Mouse (Mus musculus) forebrain, embryonic 11.5 days (tissue): ENCODE measurements around the gene Dync1li2. TPM values are rescaled to one million over a fixed set of nuclear protein-coding genes. Genes with fewer than 3 reads are reported as not detected.
A peak's percentile ranks its signal among the peaks of the same experiment; 100 is the strongest.

Experiments
- ATAC-seq: fragments of 200-750 bp; cut with Nextera tagmentation; replicated peaks from 2 replicates; pipeline ENCODE4 v1.8.0; 2017; ENCODE audit warnings: moderate TSS enrichment; ENCODE audit not compliant: low FRiP score
- DNase-seq: peaks from one replicate; pipeline ENCODE4 v3.0.0-alpha.2; 2017; ENCODE audit warnings: low spot score
- H3K27ac ChIP-seq: fragments of 300-500 bp; sonication (generic); 2 replicates; pipeline ENCODE4 v1.5.1; 2014; ENCODE audit warnings: low read depth, low read length
- H3K27me3 ChIP-seq: fragments of 300-500 bp; sonication (generic); 2 replicates; pipeline ENCODE4 v1.6.1; 2014; ENCODE audit warnings: mild to moderate bottlenecking, low read length, mixed read lengths; ENCODE audit not compliant: control insufficient read depth, insufficient read depth
- H3K36me3 ChIP-seq: fragments of 300-500 bp; sonication (generic); 2 replicates; pipeline ENCODE4 v1.6.1; 2014; ENCODE audit warnings: mild to moderate bottlenecking, low read length, moderate library complexity, mixed read lengths; ENCODE audit not compliant: control insufficient read depth, insufficient read depth
- H3K4me1 ChIP-seq: fragments of 300-500 bp; sonication (generic); replicated peaks from 2 replicates; pipeline ENCODE4 v1.6.1; 2014; ENCODE audit warnings: low read length, mixed read lengths; ENCODE audit not compliant: control insufficient read depth, insufficient read depth
- H3K4me2 ChIP-seq: fragments of 300-500 bp; sonication (generic); 2 replicates; pipeline ENCODE4 v1.6.1; 2014; ENCODE audit warnings: low read depth, mild to moderate bottlenecking, low read length, moderate library complexity, mixed read lengths; ENCODE audit not compliant: severe bottlenecking
- H3K4me3 ChIP-seq: fragments of 300-500 bp; sonication (generic); 2 replicates; pipeline ENCODE4 v1.5.1; 2014; ENCODE audit warnings: low read depth, low read length
- H3K9ac ChIP-seq: fragments of 300-500 bp; sonication (generic); 2 replicates; pipeline ENCODE4 v1.6.1; 2014; ENCODE audit warnings: low read length
- H3K9me3 ChIP-seq: fragments of 300-500 bp; sonication (generic); 2 replicates; pipeline ENCODE4 v1.6.1; 2016; ENCODE audit warnings: low read length, mixed read lengths; ENCODE audit not compliant: control insufficient read depth
- WGBS: fragments of 180-500 bp; shearing (Covaris S2); extraction: QIAGEN DNeasy Blood & Tissue Kit; methylation state at CpG from one replicate; pipeline ENCODE4 v1.1.7; 2014; 5-methylcytosine and 5-hydroxymethylcytosine counted together
- polyA plus RNA-seq: library from polyadenylated mRNA; unstranded; fragments of >200 nt; fragmentation: Nextera tagmentation; extraction: Ambion mirVana; gene quantifications from 2 replicates; pipeline ENCODE4 v1.2.1, GENCODE M21; 2014

Gene Dync1li2
- polyA plus RNA-seq, 1 experiment from 2014 or later: 105 TPM

DNA sequence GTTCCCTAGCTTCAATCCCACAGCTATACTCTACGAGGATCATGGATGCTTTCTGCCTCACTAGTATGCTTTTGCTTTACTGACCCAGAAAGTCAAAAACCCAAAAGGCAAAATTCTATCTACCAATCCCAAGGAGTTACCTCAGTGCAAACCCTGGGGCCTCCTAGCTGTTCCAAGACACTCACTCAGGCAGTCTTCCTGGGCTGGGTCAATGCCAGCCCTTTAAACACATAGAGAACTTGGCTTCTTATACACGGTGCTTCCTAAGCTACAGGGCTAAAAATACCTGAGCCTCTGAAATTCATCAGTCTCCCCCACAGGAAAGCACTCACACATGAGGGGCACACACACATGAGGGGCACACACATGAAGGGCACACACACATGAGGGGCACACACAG, 59.6 kb downstream of the Dync1li2 start:
- Histone ChIP-seq H3K27me3 (no peaks in the 10 kb centered on the region), H3K27ac (no peak overlapping the region), H3K9ac (no peak overlapping the region), H3K4me1 (peaks cover 9% of the 10 kb centered on the region; the same call in 1 of the 2 replicates), H3K36me3 (no peaks in the 10 kb centered on the region), H3K4me3 (no peak overlapping the region), H3K9me3 (no peaks in the 10 kb centered on the region), H3K4me2 (no peak overlapping the region)
- 81% methylated on average over 2 of the region's 2 CpGs for WGBS
- DNase-seq (no peak), ATAC-seq (no peak)

DNA sequence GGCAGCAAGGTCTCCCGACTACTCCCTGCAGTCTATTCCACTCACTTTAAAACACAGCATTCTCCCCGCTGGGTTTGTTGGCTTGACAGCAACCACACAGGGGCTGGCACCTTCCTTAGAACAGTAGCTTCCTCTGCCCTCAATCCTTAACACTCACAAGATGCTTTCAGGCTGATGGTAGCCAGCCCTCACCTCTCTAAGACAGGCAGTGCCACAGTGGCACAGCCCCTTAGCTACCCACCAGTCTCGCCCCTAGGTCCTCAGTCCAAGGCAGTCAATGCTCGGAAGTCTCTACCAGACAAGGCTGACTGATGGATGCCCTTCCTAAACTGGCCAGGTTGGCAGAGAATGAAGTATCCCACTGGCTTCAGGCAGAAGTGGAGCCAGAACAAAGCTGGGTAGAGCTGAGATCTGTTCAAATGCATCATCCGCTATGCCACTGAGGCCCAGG, 61.9 kb downstream of the Dync1li2 start:
- no peak overlapping the region for H3K4me3 ChIP-seq
- DNase-seq (no peak), ATAC-seq (no peak)

GRCm38 (mm10) chr8:104380269-104380668, 62.6 kb downstream of the Dync1li2 start:
- Histone ChIP-seq H3K36me3 (no peaks in the 10 kb centered on the region), H3K27me3 (no peaks in the 10 kb centered on the region), H3K4me3 (no peak overlapping the region), H3K27ac (no peak overlapping the region), H3K9ac (no peak overlapping the region), H3K4me1 (peaks cover 6% of the 10 kb centered on the region; the same call in 1 of the 2 replicates), H3K4me2 (no peak overlapping the region), H3K9me3 (no peaks in the 10 kb centered on the region)
- 91% methylated on average over 7 of the region's 7 CpGs for WGBS
- DNase-seq: no peak
- no peak for ATAC-seq

More for the DNA sequence above, 61.9 kb downstream of the Dync1li2 start:
- Histone ChIP-seq H3K4me1 (0 out of 2 replicates have a peak, but pooled peaks cover 2% of the 10 kb centered on the region), H3K9me3 (no peaks in the 10 kb centered on the region), H3K27me3 (no peaks in the 10 kb centered on the region), H3K27ac (no peak overlapping the region), H3K36me3 (no peaks in the 10 kb centered on the region), H3K9ac (no peak overlapping the region), H3K4me2 (no peak overlapping the region)
- 86% methylated on average over 5 of the region's 5 CpGs for WGBS

GRCm38 (mm10) chr8:104379301-104379836, 63.5 kb downstream of the Dync1li2 start:
- H3K27me3 ChIP-seq: no peaks in the 10 kb centered on the region
- H3K9me3 ChIP-seq: no peaks in the 10 kb centered on the region
- H3K36me3 ChIP-seq: no peaks in the 10 kb centered on the region
- no peak overlapping the region for H3K4me2 ChIP-seq
- no peak for ATAC-seq
- H3K9ac ChIP-seq: no peak overlapping the region
- no peak overlapping the region for H3K4me3 ChIP-seq
- WGBS: 60% methylated on average over 10 of the region's 10 CpGs
- peaks cover 6% of the 10 kb centered on the region; the same call in 1 of the 2 replicates for H3K4me1 ChIP-seq
- no peak for DNase-seq
- H3K27ac ChIP-seq: no peak overlapping the region

DNA sequence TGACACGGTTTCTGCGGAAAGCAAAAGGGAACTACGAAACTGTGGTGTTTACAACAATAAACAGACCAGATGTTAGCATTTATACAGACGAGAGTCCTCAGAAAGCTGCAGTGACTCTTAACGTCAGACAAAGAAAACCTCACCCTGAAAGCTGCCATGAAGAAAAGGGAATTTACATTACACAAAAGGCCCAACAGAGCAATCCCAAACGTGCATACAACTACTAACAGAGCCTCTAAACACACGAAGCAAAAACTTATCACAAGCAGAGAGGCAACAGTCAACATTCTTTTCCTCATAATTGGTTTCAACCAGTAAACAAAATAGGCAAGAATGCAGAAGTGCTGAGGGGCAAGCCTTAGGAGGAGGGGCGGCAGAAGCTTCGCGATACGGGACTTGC, 66.2 kb downstream of the Dync1li2 start:
- peaks cover 5% of the 10 kb centered on the region; the same call in 1 of the 2 replicates for H3K4me1 ChIP-seq

GRCm38 (mm10) chr8:104375959-104376358, 66.9 kb downstream of the Dync1li2 start:
- Histone ChIP-seq H3K36me3 (no peaks in the 10 kb centered on the region), H3K4me3 (no peak overlapping the region), H3K27ac (no peak overlapping the region), H3K27me3 (no peaks in the 10 kb centered on the region), H3K9ac (no peak overlapping the region), H3K9me3 (no peaks in the 10 kb centered on the region), H3K4me2 (no peak overlapping the region), H3K4me1 (peaks cover 4% of the 10 kb centered on the region; the same call in 1 of the 2 replicates)
- ATAC-seq (no peak), DNase-seq (no peak)
- 45% methylated on average over 5 of the region's 5 CpGs for WGBS

More for the DNA sequence above, 66.2 kb downstream of the Dync1li2 start:
- Histone ChIP-seq H3K27ac (no peak overlapping the region), H3K9ac (no peak overlapping the region), H3K9me3 (no peaks in the 10 kb centered on the region), H3K27me3 (no peaks in the 10 kb centered on the region), H3K36me3 (no peaks in the 10 kb centered on the region), H3K4me3 (no peak overlapping the region), H3K4me2 (no peak overlapping the region)
- WGBS: 37% methylated on average over 11 of the region's 11 CpGs
- DNase-seq (no peak), ATAC-seq (no peak)

DNA sequence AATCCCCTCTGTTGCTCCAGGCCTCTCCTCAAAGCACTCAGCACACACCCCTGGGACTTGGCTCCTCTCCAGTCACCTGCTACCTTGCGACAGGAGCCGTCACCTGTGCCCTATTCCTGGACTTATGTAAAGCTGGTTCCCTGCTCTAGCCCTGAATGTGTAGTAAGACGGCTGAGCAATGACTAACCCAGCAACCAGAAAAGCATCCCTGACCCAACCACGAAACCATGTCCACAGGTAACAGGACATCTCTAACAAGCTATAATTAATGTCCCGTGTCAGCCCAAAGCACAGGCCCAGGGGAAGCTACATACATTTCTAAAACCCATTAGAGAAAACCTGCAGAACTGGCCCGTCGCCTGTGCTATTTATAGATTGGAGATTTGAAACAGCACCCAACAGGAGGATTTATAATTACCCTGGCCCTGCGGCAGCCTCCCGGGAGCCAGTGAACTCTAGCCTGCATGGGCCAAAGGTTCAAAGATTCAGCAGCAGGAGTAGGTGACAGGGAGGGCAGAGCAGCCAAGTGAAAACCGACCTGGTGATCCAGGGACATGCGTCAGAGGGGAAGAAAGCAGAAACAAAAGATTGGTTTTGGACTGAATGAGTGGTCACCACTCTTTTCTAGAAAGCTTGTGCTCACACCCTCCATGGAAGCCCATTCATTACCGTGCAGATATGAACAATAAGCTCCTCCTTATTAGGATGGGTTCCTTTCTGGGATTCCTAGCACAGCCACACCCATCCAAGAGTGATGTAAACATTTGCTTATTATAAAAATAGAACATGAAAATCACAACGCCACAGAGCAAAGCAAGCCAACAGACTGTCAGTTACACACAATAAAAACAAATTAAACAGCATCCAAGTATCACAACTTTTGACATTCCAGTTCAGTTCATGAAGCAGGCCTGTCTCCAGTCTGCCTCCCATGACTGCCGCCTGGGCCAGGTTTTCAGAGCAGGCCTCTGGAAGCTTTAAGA, 67.7 kb downstream of the Dync1li2 start:
- Histone ChIP-seq H3K4me2 (no peak overlapping the region), H3K4me3 (no peak overlapping the region), H3K36me3 (no peaks in the 10 kb centered on the region), H3K9ac (no peak overlapping the region), H3K9me3 (no peaks in the 10 kb centered on the region), H3K27ac (peak overlapping the region; percentile 31; the same call in 1 of the 2 replicates), H3K27me3 (no peaks in the 10 kb centered on the region), H3K4me1 (peaks cover 4% of the 10 kb centered on the region; the same call in 1 of the 2 replicates)
- WGBS: 47% methylated on average over 14 of the region's 14 CpGs
- ATAC-seq (no peak), DNase-seq (no peak)

- Histone ChIP-seq H3K36me3 (no peaks in the 10 kb centered on the region), H3K4me1 (peaks cover 9% of the 10 kb centered on the region; the same call in 1 of the 2 replicates), H3K4me3 (no peak overlapping the region), H3K9ac (no peak overlapping the region), H3K9me3 (no peaks in the 10 kb centered on the region), H3K4me2 (no peak overlapping the region), H3K27ac (no peak overlapping the region), H3K27me3 (no peaks in the 10 kb centered on the region)
- DNase-seq (no peak), ATAC-seq (no peak)
- WGBS: 73% methylated on average over 11 of the region's 11 CpGs
These were observed 68.6 kb downstream of the Dync1li2 start for GRCm38 (mm10) chr8:104374269-104374668.
